Mouse (Mus musculus): ENCODE results near the gene 6430531B16Rik. TPM values are rescaled to one million over a fixed set of nuclear protein-coding genes. Genes with fewer than 3 reads are reported as not detected.

Gene 6430531B16Rik
- total and polyA plus RNA-seq, 3 experiments, result 0.11 TPM; not detected in 2

DNA sequence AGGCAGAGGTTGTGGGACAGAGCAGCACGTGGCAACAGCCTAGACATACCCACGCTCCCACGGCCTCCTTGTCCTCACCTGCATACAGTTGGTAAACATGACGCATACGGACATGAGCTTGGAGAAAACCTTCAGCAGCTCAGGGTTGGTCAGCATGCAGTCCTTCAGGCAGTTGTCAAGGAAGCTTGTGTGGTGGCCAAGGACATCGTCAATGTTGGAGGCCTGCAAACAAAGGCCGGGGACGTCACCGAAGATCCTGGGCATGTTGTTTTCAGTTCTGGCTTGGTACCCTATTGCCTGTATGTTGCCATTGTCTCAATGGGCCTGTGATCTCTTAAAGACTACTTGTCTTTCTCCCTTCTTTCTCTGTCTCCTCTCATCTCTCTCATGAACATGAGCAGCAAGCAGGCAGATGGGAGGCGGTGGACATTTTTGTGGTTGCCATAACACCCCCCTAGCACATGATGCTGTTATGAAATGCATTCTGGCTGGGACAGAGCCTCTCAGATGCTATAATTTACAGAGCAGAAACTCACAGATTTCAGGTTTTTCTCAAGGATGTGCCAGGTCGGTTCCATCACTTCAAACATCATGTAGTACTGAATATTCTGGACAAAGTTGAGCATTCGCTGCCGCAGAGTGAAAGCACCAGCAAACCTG, 20.3 kb upstream of the 6430531B16Rik start:
- no peak overlapping the region for H3K4me3 ChIP-seq (ENCODE audit: low read depth, low read length)
- TF ChIP-seq GATA1 (IDR thresholded peaks at IDR 0.05; ENCODE audit: borderline replicate concordance, low read length), result no peak
- TF ChIP-seq TAL1 (conservative IDR thresholded peaks at IDR 0.05; ENCODE audit: low read depth, low read length), result no peak
- no peak for TF ChIP-seq GATA2 (IDR thresholded peaks at IDR 0.05; ENCODE audit: borderline replicate concordance, low read depth, low read length)
- peaks cover 95% of the 10 kb centered on the region for H3K36me3 ChIP-seq (replicated peaks)
- ATAC-seq (ENCODE audit: extremely low read depth, insufficient number of reproducible peaks, low FRiP score, poor library complexity, severe bottlenecking), result no peak
- no peak for DNase-seq (ENCODE audit: low spot score)
- no peaks in the 10 kb centered on the region; the same call in 1 of the 2 replicates for H3K4me1 ChIP-seq (ENCODE audit: insufficient read depth, low read depth, low read length)
- H3K9me3 ChIP-seq (replicated peaks), result no peaks in the 10 kb centered on the region
- no peaks in the 10 kb centered on the region for H3K27me3 ChIP-seq (ENCODE audit: insufficient read depth, low read length)

- Histone ChIP-seq H3K9me3 (replicated peaks) (no peaks in the 10 kb centered on the region), H3K4me1 (ENCODE audit: insufficient read depth, low read depth, low read length) (peaks cover 10% of the 10 kb centered on the region), H3K36me3 (replicated peaks) (peaks cover 62% of the 10 kb centered on the region), H3K4me3 (ENCODE audit: low read depth, low read length) (no peak overlapping the region), H3K27me3 (ENCODE audit: insufficient read depth, low read length) (peaks cover 3% of the 10 kb centered on the region)
- DNase-seq (ENCODE audit: low spot score) (peak; percentile 21), ATAC-seq (ENCODE audit: extremely low read depth, insufficient number of reproducible peaks, low FRiP score, poor library complexity, severe bottlenecking) (no peak)
- TF ChIP-seq GATA2 (IDR thresholded peaks at IDR 0.05; ENCODE audit: borderline replicate concordance, low read depth, low read length) (no peak), CTCF (IDR thresholded peaks at IDR 0.05; ENCODE audit: low read depth, low read length) (peak; percentile 61)
Measured at GRCm38 (mm10) chr7:139994676-139995075, 16.1 kb upstream of the 6430531B16Rik start.

DNA sequence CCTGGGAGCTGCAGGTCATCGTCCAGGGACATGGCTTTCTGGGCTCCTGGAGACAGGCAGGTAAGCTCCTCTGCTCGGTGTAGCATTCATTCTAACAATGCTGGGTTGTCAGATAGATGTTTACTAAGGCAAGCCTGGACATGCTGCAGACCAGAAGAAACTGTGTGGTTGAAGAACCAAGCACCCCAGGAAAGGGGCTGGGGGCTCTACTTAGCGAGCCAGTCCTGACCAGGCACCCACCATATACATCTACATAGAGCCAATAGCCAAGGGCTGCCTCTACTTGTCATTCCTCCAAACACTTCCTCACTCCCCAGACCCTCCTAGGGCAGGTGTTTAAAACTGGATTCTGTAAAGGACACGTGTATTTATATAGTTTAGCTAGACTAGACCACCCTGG, 15.6 kb upstream of the 6430531B16Rik start:
- no peak overlapping the region for H3K4me3 ChIP-seq (ENCODE audit: low read depth, low read length)
- H3K9me3 ChIP-seq (replicated peaks), result no peaks in the 10 kb centered on the region
- DNase-seq (ENCODE audit: low spot score) (no peak), ATAC-seq (ENCODE audit: extremely low read depth, insufficient number of reproducible peaks, low FRiP score, poor library complexity, severe bottlenecking) (no peak)
- H3K4me1 ChIP-seq (ENCODE audit: insufficient read depth, low read depth, low read length), result peaks cover 10% of the 10 kb centered on the region
- no peak for TF ChIP-seq TAL1 (conservative IDR thresholded peaks at IDR 0.05; ENCODE audit: low read depth, low read length)
- TF ChIP-seq GATA2 (IDR thresholded peaks at IDR 0.05; ENCODE audit: borderline replicate concordance, low read depth, low read length), result no peak
- TF ChIP-seq POLR2AphosphoS5 (IDR thresholded peaks at IDR 0.05; ENCODE audit: insufficient replicate concordance, low read depth, low read length), result no peak
- TF ChIP-seq CTCF (IDR thresholded peaks at IDR 0.05; ENCODE audit: low read depth, low read length), result no peak
- no peak for TF ChIP-seq GATA1 (IDR thresholded peaks at IDR 0.05; ENCODE audit: borderline replicate concordance, low read length)
- H3K27me3 ChIP-seq (ENCODE audit: insufficient read depth, low read length), result peaks cover 3% of the 10 kb centered on the region
- H3K36me3 ChIP-seq (replicated peaks), result peaks cover 57% of the 10 kb centered on the region

DNA sequence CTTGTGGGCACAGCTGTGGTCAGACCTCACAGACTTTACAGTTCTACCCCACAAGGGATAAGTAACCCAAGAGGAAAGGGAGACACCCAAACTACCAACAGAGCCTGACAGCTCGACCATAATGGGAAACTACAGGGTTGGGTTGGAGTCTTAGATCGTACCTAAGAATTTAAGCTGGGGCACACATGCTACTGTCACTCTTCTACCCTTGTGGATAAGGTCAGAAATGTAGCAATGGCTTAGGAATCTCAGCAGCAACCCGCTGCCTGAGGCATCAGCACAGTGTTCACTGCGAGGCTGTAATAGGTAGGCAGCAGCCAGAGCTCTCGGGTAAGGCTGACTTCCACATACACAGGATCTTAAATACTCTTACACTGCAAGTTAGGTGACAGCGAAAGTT, 15.0 kb upstream of the 6430531B16Rik start:
- ATAC-seq (ENCODE audit: extremely low read depth, insufficient number of reproducible peaks, low FRiP score, poor library complexity, severe bottlenecking) (no peak), DNase-seq (ENCODE audit: low spot score) (no peak)
- Histone ChIP-seq H3K4me1 (ENCODE audit: insufficient read depth, low read depth, low read length) (peaks cover 10% of the 10 kb centered on the region), H3K9me3 (replicated peaks) (no peaks in the 10 kb centered on the region), H3K36me3 (replicated peaks) (peaks cover 50% of the 10 kb centered on the region), H3K27me3 (ENCODE audit: insufficient read depth, low read length) (peaks cover 6% of the 10 kb centered on the region), H3K4me3 (ENCODE audit: low read depth, low read length) (no peak overlapping the region)
- TF ChIP-seq POLR2AphosphoS5 (IDR thresholded peaks at IDR 0.05; ENCODE audit: insufficient replicate concordance, low read depth, low read length) (no peak), TAL1 (conservative IDR thresholded peaks at IDR 0.05; ENCODE audit: low read depth, low read length) (no peak), GATA2 (IDR thresholded peaks at IDR 0.05; ENCODE audit: borderline replicate concordance, low read depth, low read length) (no peak)

GRCm38 (mm10) chr7:139992406-139992805, 13.9 kb upstream of the 6430531B16Rik start, which contains the start of gene Adam8:
Gene Adam8, minus strand, starts transcription at chr7:139992562.
- Histone ChIP-seq H3K27me3 (ENCODE audit: insufficient read depth, low read length) (peaks cover 8% of the 10 kb centered on the region), H3K36me3 (replicated peaks) (peaks cover 39% of the 10 kb centered on the region), H3K4me3 (ENCODE audit: low read depth, low read length) (no peak within 1 kb of the TSS), H3K9me3 (replicated peaks) (no peaks in the 10 kb centered on the region), H3K4me1 (ENCODE audit: insufficient read depth, low read depth, low read length) (peaks cover 14% of the 10 kb centered on the region)
- ATAC-seq (ENCODE audit: extremely low read depth, insufficient number of reproducible peaks, low FRiP score, poor library complexity, severe bottlenecking) (no peak), DNase-seq (ENCODE audit: low spot score) (no peak)
- no peak for TF ChIP-seq POLR2AphosphoS5 (IDR thresholded peaks at IDR 0.05; ENCODE audit: insufficient replicate concordance, low read depth, low read length)
- TF ChIP-seq CTCF (IDR thresholded peaks at IDR 0.05; ENCODE audit: low read depth, low read length), result no peak
- TF ChIP-seq TAL1 (conservative IDR thresholded peaks at IDR 0.05; ENCODE audit: low read depth, low read length), result no peak
- TF ChIP-seq GATA1 (IDR thresholded peaks at IDR 0.05; ENCODE audit: borderline replicate concordance, low read length), result no peak
- no peak for TF ChIP-seq GATA2 (IDR thresholded peaks at IDR 0.05; ENCODE audit: borderline replicate concordance, low read depth, low read length)

DNA sequence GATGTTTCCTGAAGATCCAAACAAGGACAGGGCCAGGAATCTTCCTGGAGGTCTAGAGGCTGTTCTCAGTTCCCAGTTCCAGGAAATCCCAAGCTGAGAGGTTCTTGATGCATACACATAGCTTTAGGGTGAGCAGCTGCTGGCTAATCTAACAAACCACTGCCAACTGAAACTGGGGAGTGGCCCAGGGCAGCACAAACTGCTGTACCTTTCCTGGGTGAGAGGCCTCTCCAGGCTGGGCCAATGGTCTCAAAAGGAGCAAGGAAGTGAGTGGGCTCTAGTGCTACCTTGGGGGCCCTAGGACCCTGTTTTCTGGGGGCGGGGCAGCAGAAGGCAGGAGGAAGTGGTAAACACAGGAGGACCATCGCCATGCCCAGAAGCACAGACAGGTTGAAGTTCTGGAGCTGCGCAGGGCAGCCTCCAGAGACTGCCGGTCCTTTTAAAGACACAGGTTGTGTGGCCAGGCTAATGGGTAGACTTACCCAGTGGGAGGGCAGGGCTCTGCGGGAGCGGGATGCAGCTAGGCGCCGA, 12.4 kb upstream of the 6430531B16Rik start:
- no peak for DNase-seq (ENCODE audit: low spot score)
- Histone ChIP-seq H3K4me1 (ENCODE audit: insufficient read depth, low read depth, low read length) (peaks cover 14% of the 10 kb centered on the region), H3K4me3 (ENCODE audit: low read depth, low read length) (no peak overlapping the region), H3K27me3 (ENCODE audit: insufficient read depth, low read length) (peaks cover 8% of the 10 kb centered on the region), H3K36me3 (replicated peaks) (peaks cover 24% of the 10 kb centered on the region), H3K9me3 (replicated peaks) (no peaks in the 10 kb centered on the region)
- no peak for ATAC-seq (ENCODE audit: extremely low read depth, insufficient number of reproducible peaks, low FRiP score, poor library complexity, severe bottlenecking)
- TF ChIP-seq POLR2AphosphoS5 (IDR thresholded peaks at IDR 0.05; ENCODE audit: insufficient replicate concordance, low read depth, low read length), result no peak
- TF ChIP-seq GATA1 (IDR thresholded peaks at IDR 0.05; ENCODE audit: borderline replicate concordance, low read length), result no peak
- TF ChIP-seq CTCF (IDR thresholded peaks at IDR 0.05; ENCODE audit: low read depth, low read length), result no peak
- TF ChIP-seq TAL1 (conservative IDR thresholded peaks at IDR 0.05; ENCODE audit: low read depth, low read length), result no peak
- no peak for TF ChIP-seq GATA2 (IDR thresholded peaks at IDR 0.05; ENCODE audit: borderline replicate concordance, low read depth, low read length)

Data from G1E (cell line).